Mouse (Mus musculus): Measurements from ENCODE around the gene Cwc22.

DNA sequence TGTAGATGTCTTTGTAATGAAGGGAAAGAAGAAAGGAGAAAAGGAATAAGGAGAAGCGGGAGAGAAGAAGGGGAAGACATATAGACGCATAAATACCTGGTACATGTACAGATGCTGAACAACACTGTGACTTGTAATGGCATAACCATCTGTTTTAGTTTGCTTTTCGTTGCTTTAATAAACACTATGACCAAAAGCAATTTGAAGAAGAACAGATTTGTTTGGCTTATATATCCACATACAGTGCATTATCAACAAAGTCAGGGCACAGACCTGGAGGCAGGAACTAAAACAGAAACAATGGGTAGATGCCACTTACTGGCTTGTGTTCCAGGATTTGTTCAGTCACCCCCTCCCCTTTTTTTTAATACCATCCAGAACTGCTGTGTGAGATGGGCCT is 24.4 kb upstream of the Cwc22 start:
- TF ChIP-seq CTCF (IDR thresholded peaks at IDR 0.05; ENCODE audit: low read depth, low read length): no peak
- no peak for TF ChIP-seq POLR2A (IDR thresholded peaks at IDR 0.05; ENCODE audit: borderline replicate concordance, low read depth, low read length)

Measured in bone marrow macrophage, adult 2 months (primary cell).